Mouse (Mus musculus) forebrain, postnatal 0 days (tissue): Measurements from ENCODE around the gene Kdelc1. TPM values are rescaled to one million over a fixed set of nuclear protein-coding genes. Genes with fewer than 3 reads are reported as not detected.
A peak's percentile ranks its signal among the peaks of the same experiment; 100 is the strongest.

ENCODE experiments used
- ATAC-seq: fragments of 200-750 bp; cut with Nextera tagmentation; 2 replicates; pipeline ENCODE4 v1.8.0; 2017; ENCODE audit warnings: mild to moderate bottlenecking, moderate library complexity
- DNase-seq: peaks from one replicate; pipeline ENCODE4 v3.0.0-alpha.2; 2015
- H3K27ac ChIP-seq: fragments of 300-500 bp; sonication (generic); 2 replicates; pipeline ENCODE4 v1.5.1; 2014; ENCODE audit warnings: low read depth, mild to moderate bottlenecking, antibody characterized with exemption, low read length, moderate library complexity, mixed read lengths
- H3K27me3 ChIP-seq: fragments of 300-500 bp; sonication (generic); 2 replicates; pipeline ENCODE4 v1.6.1; 2014; ENCODE audit warnings: mild to moderate bottlenecking, low read length, mixed read lengths; ENCODE audit not compliant: insufficient read depth
- H3K36me3 ChIP-seq: fragments of 300-500 bp; sonication (generic); 2 replicates; pipeline ENCODE4 v1.6.1; 2014; ENCODE audit warnings: mild to moderate bottlenecking, moderate library complexity; ENCODE audit not compliant: insufficient read depth
- H3K4me1 ChIP-seq: fragments of 300-500 bp; sonication (generic); 2 replicates; pipeline ENCODE4 v1.6.1; 2014; ENCODE audit warnings: antibody characterized with exemption; ENCODE audit not compliant: insufficient read depth
- H3K4me2 ChIP-seq: fragments of 300-500 bp; sonication (generic); 2 replicates; pipeline ENCODE4 v1.6.1; 2014; ENCODE audit warnings: low read depth, mild to moderate bottlenecking, moderate library complexity
- H3K4me3 ChIP-seq: fragments of 300-500 bp; sonication (generic); 2 replicates; pipeline ENCODE4 v1.5.1; 2014; ENCODE audit warnings: low read depth, low read length, mixed read lengths
- H3K9ac ChIP-seq: fragments of 300-500 bp; sonication (generic); 2 replicates; pipeline ENCODE4 v1.6.1; 2014; ENCODE audit warnings: mild to moderate bottlenecking
- H3K9me3 ChIP-seq: fragments of 300-500 bp; sonication (generic); 2 replicates; pipeline ENCODE4 v1.6.1; 2016; ENCODE audit warnings: low read length
- CTCF ChIP-seq: sonication (generic); IDR thresholded peaks from 2 replicates; pipeline ENCODE4 v1.5.1; 2016; ENCODE audit warnings: antibody characterized with exemption, control low read depth, low read depth
- WGBS: fragments of 180-500 bp; shearing (Covaris S2); extraction: QIAGEN DNeasy Blood & Tissue Kit; methylation state at CpG from one replicate; pipeline ENCODE4 v1.1.7; 2014; 5-methylcytosine and 5-hydroxymethylcytosine counted together
- polyA plus RNA-seq: library from polyadenylated mRNA; unstranded; fragments of >200 nt; fragmentation: Nextera tagmentation; extraction: Ambion mirVana; gene quantifications from 2 replicates; pipeline ENCODE4 v1.2.1, GENCODE M21; 2015
- total RNA-seq: library from RNA; depleted of rRNA; stranded (reverse); fragments of >200 nt; gene quantifications from 2 replicates; pipeline ENCODE4 v1.2.3, GENCODE M21; 2014; rRNA removed

The Kdelc1 gene
- total RNA-seq (10.5 and 10.6 TPM in 2 replicates), polyA plus RNA-seq (12.7 and 14.2 TPM in 2 replicates)

GRCm38 (mm10) chr1:44118239-44119054 is at the start of gene Kdelc1, which contains the start of gene Bivm:
Kdelc1 (minus strand) TSS chr1:44118808.
Bivm (plus strand) TSS chr1:44118957.
- H3K4me3 ChIP-seq = peak within 1 kb of the TSS; percentile 62
- DNase-seq (peak; percentile 94), ATAC-seq (peak; percentile 97)
- H3K36me3 ChIP-seq = peaks cover 10% of the 10 kb centered on the region; the same call in 1 of the 2 replicates
- peak within 1 kb of the TSS; percentile 87 for H3K9ac ChIP-seq
- peak within 1 kb of the TSS; percentile 94 for H3K27ac ChIP-seq
- no peaks in the 10 kb centered on the region for H3K27me3 ChIP-seq
- no peak for TF ChIP-seq CTCF
- no peaks in the 10 kb centered on the region for H3K4me1 ChIP-seq
- under 1% methylated on average over 39 of the region's 39 CpGs for WGBS
- H3K4me2 ChIP-seq = peak within 1 kb of the TSS; percentile 74
- H3K9me3 ChIP-seq = no peaks in the 10 kb centered on the region

GRCm38 (mm10) chr1:44167859-44168383 is 49.3 kb upstream of the Kdelc1 start:
- TF ChIP-seq CTCF = no peak; the same call in 1 of the 2 replicates
- no peak overlapping the region for H3K9ac ChIP-seq
- H3K27ac ChIP-seq = no peak overlapping the region
- H3K4me3 ChIP-seq = no peak overlapping the region
- no peaks in the 10 kb centered on the region for H3K9me3 ChIP-seq
- H3K4me1 ChIP-seq = no peaks in the 10 kb centered on the region
- ATAC-seq = no peak
- peaks cover 63% of the 10 kb centered on the region for H3K36me3 ChIP-seq
- H3K4me2 ChIP-seq = no peak overlapping the region
- H3K27me3 ChIP-seq = no peaks in the 10 kb centered on the region
- WGBS = 96% methylated on average over 3 of the region's 3 CpGs
- DNase-seq = no peak

GRCm38 (mm10) chr1:44162389-44162788 is 43.8 kb upstream of the Kdelc1 start:
- no peaks in the 10 kb centered on the region for H3K27me3 ChIP-seq
- ATAC-seq = no peak
- no peak for TF ChIP-seq CTCF
- H3K4me3 ChIP-seq = no peak overlapping the region
- DNase-seq = no peak
- no peak overlapping the region for H3K4me2 ChIP-seq
- 86% methylated on average over 5 of the region's 5 CpGs for WGBS
- no peak overlapping the region for H3K27ac ChIP-seq
- H3K4me1 ChIP-seq = no peaks in the 10 kb centered on the region
- no peak overlapping the region for H3K9ac ChIP-seq
- no peaks in the 10 kb centered on the region for H3K9me3 ChIP-seq
- H3K36me3 ChIP-seq = peaks cover 76% of the 10 kb centered on the region

- Histone ChIP-seq H3K9ac (no peak overlapping the region), H3K9me3 (no peaks in the 10 kb centered on the region), H3K4me2 (no peak overlapping the region), H3K36me3 (peaks cover 71% of the 10 kb centered on the region), H3K27me3 (no peaks in the 10 kb centered on the region), H3K4me3 (no peak overlapping the region), H3K4me1 (no peaks in the 10 kb centered on the region), H3K27ac (no peak overlapping the region)
- ATAC-seq (no peak), DNase-seq (no peak)
- 96% methylated on average over 6 of the region's 6 CpGs for WGBS
- no peak for TF ChIP-seq CTCF
Observed at GRCm38 (mm10) chr1:44161818-44162217, 43.2 kb upstream of the Kdelc1 start.

- Histone ChIP-seq H3K9me3 (no peaks in the 10 kb centered on the region), H3K27me3 (no peaks in the 10 kb centered on the region), H3K4me2 (no peak overlapping the region), H3K9ac (no peak overlapping the region), H3K27ac (no peak overlapping the region), H3K36me3 (peaks cover 50% of the 10 kb centered on the region), H3K4me1 (no peaks in the 10 kb centered on the region), H3K4me3 (no peak overlapping the region)
- no peak for TF ChIP-seq CTCF
- DNase-seq = no peak
- no peak for ATAC-seq
- 92% methylated on average over 6 of the region's 6 CpGs for WGBS
Observed at GRCm38 (mm10) chr1:44158317-44158716, 39.7 kb upstream of the Kdelc1 start.

- ATAC-seq (no peak), DNase-seq (no peak)
- Histone ChIP-seq H3K27ac (no peak overlapping the region), H3K36me3 (peaks cover 27% of the 10 kb centered on the region), H3K9ac (no peak overlapping the region), H3K4me1 (no peaks in the 10 kb centered on the region), H3K4me3 (no peak overlapping the region), H3K27me3 (no peaks in the 10 kb centered on the region), H3K9me3 (no peaks in the 10 kb centered on the region), H3K4me2 (no peak overlapping the region)
- peak; percentile 34 for TF ChIP-seq CTCF
- WGBS = 93% methylated on average over 4 of the region's 4 CpGs
Observed at GRCm38 (mm10) chr1:44155287-44155686, 36.7 kb upstream of the Kdelc1 start.

- H3K27me3 ChIP-seq = no peaks in the 10 kb centered on the region
- WGBS = 21% methylated on average over 6 of the region's 6 CpGs
- DNase-seq = peak; percentile 16
- TF ChIP-seq CTCF = peak; percentile 41
- no peaks in the 10 kb centered on the region for H3K9me3 ChIP-seq
- peak overlapping the region; percentile 91 for H3K9ac ChIP-seq
- H3K4me2 ChIP-seq = peak overlapping the region; percentile 55
- H3K36me3 ChIP-seq = no peaks in the 10 kb centered on the region
- H3K27ac ChIP-seq = no peak overlapping the region
- peaks cover 6% of the 10 kb centered on the region for H3K4me1 ChIP-seq
- peak overlapping the region; percentile 64 for H3K4me3 ChIP-seq
- no peak for ATAC-seq
Observed at GRCm38 (mm10) chr1:44148706-44149105, 30.1 kb upstream of the Kdelc1 start.
